Mouse (Mus musculus) heart, embryonic 10.5 days (tissue): ENCODE measurements around the gene Dhx58. TPM values are rescaled to one million over a fixed set of nuclear protein-coding genes. Genes with fewer than 3 reads are reported as not detected.

Experiments used
- DNase-seq: peaks from one replicate; pipeline ENCODE4 v3.0.0-alpha.2; 2017; ENCODE audit warnings: low spot score
- H3K27ac ChIP-seq: fragments of 300-500 bp; sonication (generic); 2 replicates; pipeline ENCODE4 v1.5.1; 2016; ENCODE audit warnings: mild to moderate bottlenecking
- H3K27me3 ChIP-seq: fragments of 300-500 bp; sonication (generic); 2 replicates; pipeline ENCODE4 v1.6.1; 2016; ENCODE audit warnings: mild to moderate bottlenecking; ENCODE audit not compliant: poor library complexity, insufficient read depth, severe bottlenecking
- H3K36me3 ChIP-seq: fragments of 300-500 bp; sonication (generic); 2 replicates; pipeline ENCODE4 v1.6.1; 2016; ENCODE audit warnings: mild to moderate bottlenecking, moderate library complexity
- H3K4me1 ChIP-seq: fragments of 300-500 bp; sonication (generic); 2 replicates; pipeline ENCODE4 v1.6.1; 2016; ENCODE audit warnings: mild to moderate bottlenecking
- H3K4me3 ChIP-seq: fragments of 300-500 bp; sonication (generic); 2 replicates; pipeline ENCODE4 v1.5.1; 2016; ENCODE audit warnings: mild to moderate bottlenecking, moderate library complexity
- H3K9me3 ChIP-seq: fragments of 300-500 bp; sonication (generic); 2 replicates; pipeline ENCODE4 v1.6.1; 2016; ENCODE audit warnings: mild to moderate bottlenecking, moderate library complexity
- WGBS: fragments of 180-500 bp; shearing (Covaris S2); methylation state at CpG from one replicate; pipeline ENCODE4 v1.1.7; 2016; 5-methylcytosine and 5-hydroxymethylcytosine counted together
- polyA plus RNA-seq: library from polyadenylated mRNA; unstranded; fragments of >200 nt; fragmentation: Nextera tagmentation; extraction: Ambion mirVana; gene quantifications from 2 replicates; pipeline ENCODE4 v1.2.1, GENCODE M21; 2016

The Dhx58 gene
- polyA plus RNA-seq, 1 experiment from 2014 or later: 2.4 TPM

- peak overlapping the region; percentile 85 for H3K4me3 ChIP-seq
- no peak for DNase-seq
- peaks cover 16% of the 10 kb centered on the region for H3K36me3 ChIP-seq
- no peaks in the 10 kb centered on the region for H3K9me3 ChIP-seq
- H3K27me3 ChIP-seq: peaks cover 11% of the 10 kb centered on the region; the same call in 1 of the 2 replicates
- H3K4me1 ChIP-seq: peaks cover 27% of the 10 kb centered on the region
- peak overlapping the region; percentile 1; the same call in 1 of the 2 replicates for H3K27ac ChIP-seq
- 66% methylated on average over 14 of the region's 14 CpGs for WGBS
These were observed 32.1 kb upstream of the Dhx58 start for GRCm38 (mm10) chr11:100735954-100736745.

- H3K4me3 ChIP-seq: peak overlapping the region; percentile 85
- no peaks in the 10 kb centered on the region for H3K9me3 ChIP-seq
- H3K4me1 ChIP-seq: peaks cover 31% of the 10 kb centered on the region
- 87% methylated on average over 9 of the region's 9 CpGs for WGBS
- H3K36me3 ChIP-seq: peaks cover 16% of the 10 kb centered on the region
- H3K27me3 ChIP-seq: 0 out of 2 replicates have a peak, but pooled peaks cover 6% of the 10 kb centered on the region
- DNase-seq: no peak
- peak overlapping the region; percentile 1; the same call in 1 of the 2 replicates for H3K27ac ChIP-seq
These were observed 31.2 kb upstream of the Dhx58 start for GRCm38 (mm10) chr11:100735134-100735865.

GRCm38 (mm10) chr11:100730477-100731205 lies 26.6 kb upstream of the Dhx58 start:
- no peak overlapping the region for H3K27ac ChIP-seq
- no peak for DNase-seq

GRCm38 (mm10) chr11:100729976-100730375 lies 25.9 kb upstream of the Dhx58 start:
- no peak for DNase-seq
- no peak overlapping the region for H3K4me3 ChIP-seq
- H3K4me1 ChIP-seq: peaks cover 12% of the 10 kb centered on the region
- no peak overlapping the region for H3K27ac ChIP-seq
- H3K9me3 ChIP-seq: no peaks in the 10 kb centered on the region
- peaks cover 32% of the 10 kb centered on the region for H3K36me3 ChIP-seq
- 85% methylated on average over 4 of the region's 4 CpGs for WGBS
- no peaks in the 10 kb centered on the region for H3K27me3 ChIP-seq

More at GRCm38 (mm10) chr11:100730477-100731205, 26.6 kb upstream of the Dhx58 start:
- Histone ChIP-seq H3K36me3 (peaks cover 32% of the 10 kb centered on the region), H3K4me3 (no peak overlapping the region), H3K9me3 (no peaks in the 10 kb centered on the region), H3K4me1 (peaks cover 11% of the 10 kb centered on the region; the same call in 1 of the 2 replicates), H3K27me3 (no peaks in the 10 kb centered on the region)
- WGBS: 87% methylated on average over 6 of the region's 6 CpGs

GRCm38 (mm10) chr11:100728601-100729000 lies 24.5 kb upstream of the Dhx58 start:
- peaks cover 30% of the 10 kb centered on the region for H3K36me3 ChIP-seq
- H3K9me3 ChIP-seq: no peaks in the 10 kb centered on the region
- peaks cover 20% of the 10 kb centered on the region for H3K4me1 ChIP-seq
- H3K27ac ChIP-seq: no peak overlapping the region
- H3K27me3 ChIP-seq: no peaks in the 10 kb centered on the region
- no peak for DNase-seq
- H3K4me3 ChIP-seq: no peak overlapping the region
- 84% methylated on average over 6 of the region's 6 CpGs for WGBS

- 95% methylated on average over 3 of the region's 3 CpGs for WGBS
- H3K27ac ChIP-seq: no peak overlapping the region
- no peaks in the 10 kb centered on the region for H3K9me3 ChIP-seq
- no peaks in the 10 kb centered on the region for H3K27me3 ChIP-seq
- peaks cover 30% of the 10 kb centered on the region for H3K4me1 ChIP-seq
- peaks cover 20% of the 10 kb centered on the region for H3K36me3 ChIP-seq
- no peak overlapping the region for H3K4me3 ChIP-seq
- DNase-seq: no peak
These were observed 23.1 kb upstream of the Dhx58 start for GRCm38 (mm10) chr11:100727201-100727600.

GRCm38 (mm10) chr11:100724919-100725512 lies 20.9 kb upstream of the Dhx58 start:
- Histone ChIP-seq H3K4me1 (peaks cover 48% of the 10 kb centered on the region), H3K27me3 (no peaks in the 10 kb centered on the region), H3K27ac (peak overlapping the region; percentile 57), H3K4me3 (no peak overlapping the region; the same call in 1 of the 2 replicates), H3K9me3 (no peaks in the 10 kb centered on the region), H3K36me3 (peaks cover 17% of the 10 kb centered on the region)
- WGBS: 24% methylated on average over 5 of the region's 5 CpGs
- DNase-seq: no peak

- peaks cover 53% of the 10 kb centered on the region for H3K4me1 ChIP-seq
- 41% methylated on average over 2 of the region's 2 CpGs for WGBS
- H3K36me3 ChIP-seq: peaks cover 25% of the 10 kb centered on the region
- no peaks in the 10 kb centered on the region for H3K9me3 ChIP-seq
- no peak for DNase-seq
- 0 out of 2 replicates have a peak overlapping the region, but pooled peaks have one; percentile 12 for H3K4me3 ChIP-seq
- H3K27ac ChIP-seq: peak overlapping the region; percentile 56
- no peaks in the 10 kb centered on the region for H3K27me3 ChIP-seq
These were observed 18.5 kb upstream of the Dhx58 start for GRCm38 (mm10) chr11:100722493-100723028.

GRCm38 (mm10) chr11:100721776-100722492 lies 17.9 kb upstream of the Dhx58 start:
- Histone ChIP-seq H3K36me3 (peaks cover 31% of the 10 kb centered on the region), H3K4me1 (peaks cover 53% of the 10 kb centered on the region), H3K4me3 (peak overlapping the region; percentile 12), H3K27ac (peak overlapping the region; percentile 56), H3K9me3 (no peaks in the 10 kb centered on the region), H3K27me3 (no peaks in the 10 kb centered on the region)
- no peak for DNase-seq
- WGBS: 42% methylated on average over 8 of the region's 8 CpGs

- 53% methylated on average over 4 of the region's 4 CpGs for WGBS
- H3K4me3 ChIP-seq: no peak overlapping the region
- peaks cover 53% of the 10 kb centered on the region for H3K4me1 ChIP-seq
- no peak for DNase-seq
- no peaks in the 10 kb centered on the region for H3K27me3 ChIP-seq
- H3K27ac ChIP-seq: peak overlapping the region; percentile 56
- no peaks in the 10 kb centered on the region for H3K9me3 ChIP-seq
- H3K36me3 ChIP-seq: peaks cover 38% of the 10 kb centered on the region
These were observed 17.2 kb upstream of the Dhx58 start for GRCm38 (mm10) chr11:100721254-100721653.

- H3K4me1 ChIP-seq: peaks cover 49% of the 10 kb centered on the region
- H3K9me3 ChIP-seq: no peaks in the 10 kb centered on the region
- H3K36me3 ChIP-seq: peaks cover 47% of the 10 kb centered on the region
- H3K4me3 ChIP-seq: no peak overlapping the region
- no peaks in the 10 kb centered on the region for H3K27me3 ChIP-seq
- peak overlapping the region; percentile 56; the same call in 1 of the 2 replicates for H3K27ac ChIP-seq
- whole genome bisulfite sequencing: 55% methylated on average over 5 of the region's 5 CpGs
- no peak for DNase-seq
These were observed 16.3 kb upstream of the Dhx58 start for GRCm38 (mm10) chr11:100720345-100720744.
